Mouse (Mus musculus) layer of hippocampus, postnatal 10 days (tissue): ENCODE measurements around the gene Mybpc2. TPM values are rescaled to one million over a fixed set of nuclear protein-coding genes. Genes with fewer than 3 reads are reported as not detected.

Experiments
- DNase-seq, 2 experiments: peaks; one replicate each; pipeline ENCODE4 v3.0.0; 2021; ENCODE audit warnings: low spot score in 2 of 2
- total RNA-seq, 2 experiments: library from RNA; stranded (reverse); gene quantifications; 2 replicates each; pipeline ENCODE4 v1.2.3; 2021

Gene Mybpc2
- total RNA-seq, 2 experiments from 2014 or later: 0.11 to 0.18 TPM

GRCm38 (mm10) chr7:44547041-44547440 is 22.6 kb upstream of the Mybpc2 start:
- DNase-seq: no peak

GRCm38 (mm10) chr7:44546274-44546673 is 21.8 kb upstream of the Mybpc2 start:
- DNase-seq: no peak

GRCm38 (mm10) chr7:44543071-44543470 is 18.6 kb upstream of the Mybpc2 start:
- no peak for DNase-seq

GRCm38 (mm10) chr7:44542555-44542954 is 18.1 kb upstream of the Mybpc2 start:
- no peak for DNase-seq

GRCm38 (mm10) chr7:44538756-44539624 is 14.5 kb upstream of the Mybpc2 start:
- DNase-seq: no peak

GRCm38 (mm10) chr7:44537496-44537895 is 13.0 kb upstream of the Mybpc2 start:
- no peak for DNase-seq

GRCm38 (mm10) chr7:44537009-44537408 is 12.6 kb upstream of the Mybpc2 start:
- no peak for DNase-seq

- no peak for DNase-seq
Observed at GRCm38 (mm10) chr7:44536590-44536968, 12.1 kb upstream of the Mybpc2 start.

- DNase-seq: no peak
Observed at GRCm38 (mm10) chr7:44535657-44536589, 11.5 kb upstream of the Mybpc2 start.

GRCm38 (mm10) chr7:44534656-44535441 is 10.4 kb upstream of the Mybpc2 start:
- DNase-seq: no peak

- no peak for DNase-seq
Observed at GRCm38 (mm10) chr7:44534242-44534641, 9.8 kb upstream of the Mybpc2 start.

GRCm38 (mm10) chr7:44533746-44534045 is 9.2 kb upstream of the Mybpc2 start:
- DNase-seq: no peak

- DNase-seq: no peak
Observed at GRCm38 (mm10) chr7:44532918-44533745, 8.7 kb upstream of the Mybpc2 start.

- DNase-seq: no peak
Observed at GRCm38 (mm10) chr7:44531946-44532732, 7.7 kb upstream of the Mybpc2 start, which contains the start of gene Spib. Gene Spib (minus strand): TSS chr7:44532071.

- DNase-seq: no peak
Observed at GRCm38 (mm10) chr7:44531207-44531606, 6.8 kb upstream of the Mybpc2 start.

GRCm38 (mm10) chr7:44530507-44530906 is 6.1 kb upstream of the Mybpc2 start:
- DNase-seq: no peak

GRCm38 (mm10) chr7:44529518-44529917 is 5.1 kb upstream of the Mybpc2 start:
- no peak for DNase-seq

GRCm38 (mm10) chr7:44527483-44528398 is 3.3 kb upstream of the Mybpc2 start:
- peak; percentile 82 to 83 for DNase-seq
